ENCODE assay signal across 8 mouse cellular contexts in genomic region chr9:121403157-121403671, GRCm38 (mm10).
DNase-seq lines count a peak whose midpoint lies in the region; ATAC-seq lines count a peak whose summit lies in the region.

No protein-coding gene starts in this region.

- peak overlapping the region; percentile 36; the same call in 1 of the 2 replicates for H3K9ac ChIP-seq in heart, embryonic 12.5 days
- H3K9ac ChIP-seq in liver, embryonic 16.5 days (ENCODE audit: low read depth, low read length) = no peak overlapping the region

- peak overlapping the region; percentile 52 for H3K4me2 ChIP-seq in heart, embryonic 12.5 days
- no peak overlapping the region for H3K4me2 ChIP-seq in liver, embryonic 16.5 days (ENCODE audit: low read depth, low read length)

- no peak overlapping the region for H3K27ac ChIP-seq in heart, embryonic 12.5 days (ENCODE audit: poor library complexity, severe bottlenecking)
- H3K27ac ChIP-seq in liver, embryonic 16.5 days (ENCODE audit: low read length) = no peak overlapping the region

- H3K27me3 ChIP-seq in heart, embryonic 12.5 days (replicated peaks) = no peaks in the 10 kb centered on the region
- no peaks in the 10 kb centered on the region for H3K27me3 ChIP-seq in liver, embryonic 16.5 days (ENCODE audit: control insufficient read depth, insufficient read depth, low read depth, low read length)

- no peaks in the 10 kb centered on the region for H3K9me3 ChIP-seq in heart, embryonic 12.5 days (replicated peaks)
- no peaks in the 10 kb centered on the region for H3K9me3 ChIP-seq in liver, embryonic 16.5 days (replicated peaks; ENCODE audit: control insufficient read depth, low read length)

- peaks cover 7% of the 10 kb centered on the region; the same call in 1 of the 2 replicates for H3K36me3 ChIP-seq in heart, embryonic 12.5 days
- no peaks in the 10 kb centered on the region for H3K36me3 ChIP-seq in liver, embryonic 16.5 days (ENCODE audit: control insufficient read depth, insufficient read depth)

- H3K4me3 ChIP-seq in heart, embryonic 12.5 days = 0 out of 2 replicates have a peak overlapping the region, but pooled peaks have one; percentile 2
- H3K4me3 ChIP-seq in liver, embryonic 16.5 days (ENCODE audit: low read depth, low read length) = no peak overlapping the region

- ATAC-seq in heart, embryonic 12.5 days (ENCODE audit: insufficient number of reproducible peaks, low FRiP score) = peak; percentile 63; the same call in 1 of the 2 replicates
- ATAC-seq in liver, embryonic 16.5 days (ENCODE audit: low read depth) = 0 out of 2 replicates have a peak, but pooled peaks have one; percentile 16

- 33% methylated on average over 16 of the region's 16 CpGs for WGBS in heart, embryonic 12.5 days
- 62% methylated on average over 16 of the region's 16 CpGs for WGBS in liver, embryonic 16.5 days (ENCODE audit: insufficient replicate concordance)

- peaks cover 9% of the 10 kb centered on the region for H3K4me1 ChIP-seq in heart, embryonic 12.5 days (replicated peaks)
- no peaks in the 10 kb centered on the region for H3K4me1 ChIP-seq in liver, embryonic 16.5 days (ENCODE audit: control insufficient read depth, low read depth, low read length)

- DNase-seq in heart, postnatal 36 days = no peak
- peak; percentile 85 to 90 for DNase-seq in cerebellum, postnatal 25 days
- peak; percentile 64 to 77 for DNase-seq in frontal cortex, postnatal 25 days (ENCODE audit: low spot score in 2 of 2)
- peak; percentile 87 for DNase-seq in layer of hippocampus, adult 11-12 months (ENCODE audit: low spot score)
- peak; percentile 89 to 90 for DNase-seq in right cerebral cortex, adult 2 months (ENCODE audit: low spot score in 2 of 2)
- no peak for DNase-seq in thymus, postnatal 10 days (ENCODE audit: low spot score in 2 of 2)

- intact Hi-C loops in heart, postnatal 36 days (cut with DNase I) = no loop called here

Comparison
In these comparisons a context has a peak if more than half of its experiments do, and no peak if none do; other contexts are left out.
1. DNase-seq: peak in cerebellum, postnatal 25 days (2 of 2), frontal cortex, postnatal 25 days (2 of 2), layer of hippocampus, adult 11-12 months (single experiment) and right cerebral cortex, adult 2 months (2 of 2); none in heart, postnatal 36 days (0 of 2) and thymus, postnatal 10 days (0 of 2).